Mouse (Mus musculus): ENCODE results near the gene Mgat4b.
A peak's percentile ranks its signal among the peaks of the same experiment; 100 is the strongest.

Gene Mgat4b

DNA sequence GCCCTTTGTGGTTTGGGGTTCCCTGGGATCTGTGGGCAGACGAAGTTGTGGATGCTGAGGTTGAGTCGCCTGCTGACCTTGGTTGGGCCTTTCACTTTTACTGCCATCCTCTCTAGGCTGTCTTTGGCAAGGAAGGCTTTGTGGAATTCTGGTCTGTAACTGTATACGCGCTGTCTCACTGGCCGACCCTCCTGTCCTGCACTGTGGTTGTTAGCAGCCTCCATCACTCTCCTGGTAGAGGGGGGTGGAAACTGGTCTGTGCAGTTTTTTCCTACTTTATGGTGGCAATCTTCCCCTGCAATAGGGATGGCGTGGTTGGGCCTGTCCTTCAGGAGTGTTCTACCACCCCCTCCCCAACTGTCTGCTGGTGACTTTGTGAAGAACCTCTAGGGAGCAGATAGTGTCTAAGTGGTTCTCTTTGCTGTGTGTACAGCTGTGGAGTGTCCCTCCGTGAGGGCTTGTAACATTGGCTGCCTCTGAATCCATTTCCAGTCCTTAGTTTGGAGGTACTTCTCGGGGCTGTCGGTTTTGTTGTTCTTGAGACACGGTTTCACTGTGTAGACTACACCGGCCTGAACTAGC lies 42.1 kb downstream of the Mgat4b start:
- DNase-seq, result no peak

DNA sequence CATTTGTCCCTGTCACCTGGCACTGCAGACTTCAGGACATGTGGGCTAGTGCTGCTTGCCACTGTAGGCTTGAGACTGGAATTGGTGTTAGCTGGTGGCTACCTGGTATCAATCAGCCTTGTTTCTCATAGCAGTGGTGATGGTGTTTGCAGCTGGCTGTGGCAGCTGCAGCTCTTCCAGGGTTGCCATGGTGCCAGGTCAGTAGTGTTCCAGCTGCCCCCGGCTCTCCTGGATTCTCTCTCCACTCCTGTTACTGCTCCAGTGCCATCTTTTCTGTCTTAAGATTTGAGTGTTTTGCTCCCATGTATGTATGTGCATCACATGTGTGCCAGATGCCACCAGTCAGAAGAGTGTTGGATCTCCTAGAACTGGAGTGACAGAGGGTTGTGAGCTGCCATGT lies 42.7 kb downstream of the Mgat4b start:
- no peak for DNase-seq

- DNase-seq, result no peak
These were observed 43.4 kb downstream of the Mgat4b start for GRCm38 (mm10) chr11:50254010-50254580.

- no peak for DNase-seq
These were observed 45.9 kb downstream of the Mgat4b start for GRCm38 (mm10) chr11:50256615-50257014.

GRCm38 (mm10) chr11:50258310-50258709 lies 47.6 kb downstream of the Mgat4b start:
- no peak for DNase-seq

DNA sequence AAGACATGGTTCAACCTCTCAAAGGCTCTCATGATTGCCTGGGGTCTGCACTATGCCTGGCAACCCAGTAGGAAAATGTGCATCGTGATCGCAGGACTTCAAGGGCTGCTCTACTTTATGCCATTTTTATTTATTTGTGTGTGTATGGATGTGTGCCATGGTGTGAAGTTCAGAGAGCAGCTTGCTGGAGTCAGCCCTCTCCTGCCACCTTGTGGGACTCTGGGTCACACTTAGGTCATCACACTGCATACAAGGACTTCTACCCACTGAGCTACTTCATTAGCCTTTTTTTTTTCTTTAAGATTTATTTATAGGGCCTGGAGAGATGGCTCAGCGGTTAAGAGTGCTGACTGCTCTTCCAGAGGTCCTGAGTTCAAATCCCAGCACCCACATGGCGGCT lies 51.3 kb downstream of the Mgat4b start:
- peak; percentile 50 to 56 for DNase-seq

DNA sequence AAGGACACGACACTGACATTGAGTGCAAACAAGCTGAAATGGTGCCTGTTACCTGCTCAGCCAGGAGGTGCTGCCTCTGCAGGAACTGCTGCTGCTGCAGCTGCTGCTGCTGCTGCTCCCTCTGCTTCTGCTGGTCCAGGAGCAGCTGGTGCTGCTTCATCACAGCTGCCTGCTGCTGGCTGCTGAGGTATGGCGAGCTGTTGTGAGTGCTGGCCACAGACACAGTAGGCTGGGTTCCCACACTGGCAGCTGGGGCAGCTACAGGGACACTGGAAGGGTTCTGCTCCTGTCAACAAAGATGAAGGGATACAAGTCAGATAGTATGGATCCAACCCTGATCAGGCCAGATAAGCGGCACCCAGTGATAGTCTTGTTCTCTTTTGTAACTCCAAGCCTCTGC lies 52.5 kb downstream of the Mgat4b start:
- DNase-seq, result peak; percentile 43 to 86

- DNase-seq, result peak in 1 of 2 experiments; percentile 75
These were observed 55.2 kb downstream of the Mgat4b start for GRCm38 (mm10) chr11:50265931-50266330.

DNA sequence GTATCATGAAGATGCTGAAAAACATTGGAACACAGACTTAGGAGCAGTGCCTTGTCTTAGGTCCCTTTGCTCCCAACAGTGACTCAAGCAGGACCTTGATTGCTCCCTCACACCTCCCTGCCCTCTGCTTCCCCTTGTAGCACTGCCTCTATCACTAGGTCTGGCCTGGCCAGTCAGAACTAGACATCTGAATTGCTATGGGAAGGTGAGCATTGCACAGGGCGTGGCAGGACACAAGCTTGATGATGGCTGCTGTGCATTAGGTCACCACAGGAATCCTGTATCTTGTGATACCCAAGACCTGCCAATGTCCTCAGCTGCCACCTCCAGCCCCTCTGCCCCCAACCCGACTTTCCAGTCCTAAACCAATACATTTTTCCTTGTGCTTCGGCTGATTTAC lies 56.3 kb downstream of the Mgat4b start:
- no peak for DNase-seq

DNA sequence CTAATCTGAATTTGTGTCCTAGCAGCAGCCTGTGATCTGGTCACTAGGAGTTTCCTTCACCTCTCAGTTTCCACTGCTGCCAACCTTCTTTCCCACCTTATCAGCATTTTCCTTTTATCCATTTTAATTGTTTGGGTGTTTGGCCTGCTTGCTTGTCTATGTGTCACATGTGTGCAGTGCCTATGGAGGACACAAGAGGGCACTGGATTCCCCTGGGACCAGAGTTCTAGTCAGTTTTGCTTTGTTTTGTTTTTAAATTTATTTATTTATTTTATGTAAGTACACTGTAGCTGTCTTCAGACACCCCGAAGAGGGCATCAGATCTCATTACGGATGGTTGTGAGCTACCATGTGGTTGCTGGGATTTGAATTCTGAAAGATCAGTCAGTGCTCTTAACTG lies 58.5 kb downstream of the Mgat4b start:
- DNase-seq, result peak in 1 of 2 experiments; percentile 50

DNA sequence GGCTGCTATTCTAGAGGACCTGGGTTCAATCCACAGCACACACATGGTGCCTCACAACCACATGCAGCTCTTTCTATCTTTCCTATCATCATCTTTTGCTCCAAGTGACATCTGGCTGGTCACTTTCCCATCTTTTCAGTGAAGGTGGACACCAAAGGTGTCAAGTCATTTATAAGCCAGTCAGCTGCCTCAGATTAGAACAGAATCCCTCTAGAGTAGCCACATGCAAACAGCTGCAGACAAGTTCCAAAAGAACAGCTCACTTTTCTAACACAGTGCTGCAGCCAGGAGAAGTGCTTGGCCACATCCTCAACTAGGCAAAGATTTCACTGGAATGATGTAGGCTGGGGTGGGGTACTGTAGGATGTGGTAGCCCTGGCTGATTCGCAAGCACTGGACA lies 59.2 kb downstream of the Mgat4b start:
- no peak for DNase-seq

GRCm38 (mm10) chr11:50272819-50273218 lies 62.1 kb downstream of the Mgat4b start:
- no peak for DNase-seq

DNA sequence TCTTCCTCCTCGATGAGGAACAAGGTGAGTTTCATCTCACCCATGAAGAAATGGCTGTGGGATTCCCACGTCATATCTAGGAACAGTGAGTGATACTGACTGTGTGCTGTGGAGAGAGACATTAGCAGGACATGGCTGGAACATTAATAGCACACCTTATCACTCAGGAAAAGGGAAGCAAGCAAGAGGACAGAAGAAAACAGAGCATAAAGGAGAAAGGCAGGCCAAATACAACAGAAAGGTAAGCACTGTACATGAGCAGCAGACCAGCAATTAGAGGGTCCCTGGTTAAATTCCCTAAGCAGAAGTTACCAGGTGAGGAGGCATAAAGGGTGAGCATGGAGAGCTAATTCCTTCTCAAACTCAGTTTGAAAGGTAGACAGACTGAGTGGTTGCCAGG lies 64.4 kb downstream of the Mgat4b start:
- no peak for DNase-seq

GRCm38 (mm10) chr11:50275568-50276151 lies 65.0 kb downstream of the Mgat4b start:
- no peak for DNase-seq

- peak in 1 of 2 experiments; percentile 3 for DNase-seq
These were observed 66.3 kb downstream of the Mgat4b start for GRCm38 (mm10) chr11:50277025-50277424.

GRCm38 (mm10) chr11:50277706-50278105 lies 67.0 kb downstream of the Mgat4b start:
- DNase-seq, result peak in 1 of 2 experiments; percentile 3

DNA sequence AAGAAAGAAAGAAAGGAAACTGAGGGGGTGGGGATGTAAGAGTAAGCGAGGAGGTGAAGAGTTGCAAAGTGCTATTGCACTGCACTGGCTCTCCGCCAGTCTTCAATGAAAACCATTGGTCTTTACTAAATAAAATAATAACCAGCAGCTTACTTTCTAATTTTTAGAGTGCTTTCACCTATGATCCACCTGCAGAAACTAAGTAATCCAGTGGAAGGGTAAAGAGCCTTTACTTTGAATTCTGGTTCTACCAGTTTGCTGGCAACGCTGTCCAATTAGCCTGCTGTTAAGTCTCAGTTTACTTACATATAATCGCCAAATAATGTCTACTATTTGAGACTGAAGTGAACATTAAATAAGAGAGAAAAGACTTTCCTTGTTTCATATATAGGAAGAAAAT lies 68.3 kb downstream of the Mgat4b start:
- DNase-seq, result no peak

- DNase-seq, result no peak
These were observed 69.4 kb downstream of the Mgat4b start for GRCm38 (mm10) chr11:50280053-50280452.

Measured in lung, postnatal 4 days (tissue).